Mouse (Mus musculus) E14TG2a.4 (cell line): ENCODE data around the gene Cep170b.

ENCODE experiments used
- CTCF ChIP-seq: conservative IDR thresholded peaks from 2 replicates; pipeline ENCODE4 v1.5.1; 2014; ENCODE audit warnings: low read length
- POU5F1 ChIP-seq: IDR thresholded peaks from 2 replicates; pipeline ENCODE4 v1.6.1; 2014; ENCODE audit warnings: low read length, borderline replicate concordance

GRCm38 (mm10) chr12:112742768-112743167, 22.5 kb downstream of the Cep170b start:
- TF ChIP-seq CTCF (no peak), POU5F1 (no peak)
